Mouse (Mus musculus) MEL (cell line): ENCODE results near the gene Uba5. TPM values are rescaled to one million over a fixed set of nuclear protein-coding genes. Genes with fewer than 3 reads are reported as not detected.
A peak's percentile ranks its signal among the peaks of the same experiment; 100 is the strongest.

Source experiments
- DNase-seq: peaks from one replicate; pipeline ENCODE4 v3.0.0; 2011; ENCODE audit warnings: low read depth, low spot score
- H3K27ac ChIP-seq: 2 replicates; pipeline ENCODE4 v1.5.1; 2012; ENCODE audit warnings: low read depth, mild to moderate bottlenecking, control low read depth, low read length, moderate library complexity; ENCODE audit not compliant: control insufficient read depth
- H3K27me3 ChIP-seq, 2 experiments: fragments of 150-350 bp in 1 of 2; sonication (generic) in 1 of 2; 2 replicates each; pipeline ENCODE4 v1.6.1; 2012; ENCODE audit warnings: low read length in 2 of 2, mild to moderate bottlenecking in 2 of 2, improper control_type of control experiment in 1 of 2, moderate library complexity in 1 of 2; ENCODE audit not compliant: insufficient read depth in 2 of 2, control insufficient read depth in 1 of 2
- H3K36me3 ChIP-seq, 2 experiments: 2 replicates each; pipeline ENCODE4 v1.6.1; 2012 to 2014; ENCODE audit warnings: low read length in 2 of 2, improper control_type of control experiment in 1 of 2, inconsistent platforms in 1 of 2, mild to moderate bottlenecking in 1 of 2; ENCODE audit not compliant: insufficient read depth in 2 of 2, control insufficient read depth in 1 of 2
- H3K4me1 ChIP-seq, 2 experiments: fragments of 150-350 bp in 1 of 2; sonication (generic) in 1 of 2; 2 replicates each; pipeline ENCODE4 v1.6.1; 2012; ENCODE audit warnings: low read length in 2 of 2, improper control_type of control experiment in 1 of 2, mild to moderate bottlenecking in 1 of 2; ENCODE audit not compliant: insufficient read depth in 2 of 2, control insufficient read depth in 1 of 2
- H3K4me3 ChIP-seq, 2 experiments: fragments of 150-350 bp in 1 of 2; sonication (generic) in 1 of 2; 2 replicates each; pipeline ENCODE4 v1.5.1; 2012; ENCODE audit warnings: low read depth in 2 of 2, low read length in 2 of 2, mild to moderate bottlenecking in 2 of 2, moderate library complexity in 2 of 2, control low read depth in 1 of 2, improper control_type of control experiment in 1 of 2; ENCODE audit not compliant: control insufficient read depth in 1 of 2, insufficient read depth in 1 of 2
- H3K79me2 ChIP-seq: 2 replicates; pipeline ENCODE4 v1.6.1; 2012; ENCODE audit warnings: mild to moderate bottlenecking, low read length, moderate library complexity; ENCODE audit not compliant: control insufficient read depth, poor library complexity, insufficient read depth
- H3K9ac ChIP-seq: 2 replicates; pipeline ENCODE4 v1.6.1; 2012; ENCODE audit warnings: low read depth, mild to moderate bottlenecking, control low read depth, low read length, moderate library complexity; ENCODE audit not compliant: control insufficient read depth, poor library complexity, severe bottlenecking
- H3K9me3 ChIP-seq: fragments of 150-350 bp; sonication (generic); replicated peaks from 2 replicates; pipeline ENCODE4 v1.6.1; 2012; ENCODE audit warnings: mild to moderate bottlenecking, low read length, improper control_type of control experiment, moderate library complexity; ENCODE audit not compliant: insufficient read depth
- CHD2 ChIP-seq: IDR thresholded peaks from 2 replicates; pipeline ENCODE4 v1.6.1; 2011; ENCODE audit warnings: low read length, improper control_type of control experiment
- CTCF ChIP-seq, 3 experiments: IDR thresholded peaks in 2 of 3; conservative IDR thresholded peaks in 1 of 3; 2 replicates each; pipeline ENCODE4 v1.5.1; 2011 to 2012; ENCODE audit warnings: low read length in 3 of 3, low read depth in 2 of 3, mild to moderate bottlenecking in 2 of 3, improper control_type of control experiment in 1 of 3, inconsistent platforms in 1 of 3, mixed read lengths in 1 of 3, moderate library complexity in 1 of 3; ENCODE audit not compliant: control insufficient read depth in 1 of 3, insufficient read depth in 1 of 3, poor library complexity in 1 of 3, severe bottlenecking in 1 of 3
- E2F4 ChIP-seq: IDR thresholded peaks from 2 replicates; pipeline ENCODE4 v1.6.1; 2011; ENCODE audit warnings: low read depth, low read length, improper control_type of control experiment, borderline replicate concordance
- EP300 ChIP-seq, 2 experiments: IDR thresholded peaks; 2 replicates each; pipeline ENCODE4 v1.6.1; 2011; ENCODE audit warnings: improper control_type of control experiment in 2 of 2, low read length in 2 of 2, low read depth in 1 of 2, mild to moderate bottlenecking in 1 of 2
- ETS1 ChIP-seq: IDR thresholded peaks from 2 replicates; pipeline ENCODE4 v1.6.1; 2012; ENCODE audit warnings: low read depth, mild to moderate bottlenecking, inconsistent platforms, low read length, improper control_type of control experiment, moderate library complexity
- GATA1 ChIP-seq: IDR thresholded peaks from 2 replicates; pipeline ENCODE4 v1.6.1; 2011; ENCODE audit warnings: low read depth, low read length, improper control_type of control experiment
- JUND ChIP-seq: IDR thresholded peaks from 2 replicates; pipeline ENCODE4 v1.6.1; 2011; ENCODE audit warnings: low read depth, mild to moderate bottlenecking, improper control_type of control experiment, low read length
- MEF2A ChIP-seq: IDR thresholded peaks from 2 replicates; pipeline ENCODE4 v1.6.1; 2014; ENCODE audit warnings: low read depth, mild to moderate bottlenecking, inconsistent platforms, low read length, improper control_type of control experiment; ENCODE audit not compliant: poor library complexity, insufficient replicate concordance, severe bottlenecking; ENCODE audit errors: extremely low read depth
- MYC ChIP-seq: IDR thresholded peaks from 2 replicates; pipeline ENCODE4 v1.6.1; 2011; ENCODE audit warnings: low read depth, mild to moderate bottlenecking, low read length, improper control_type of control experiment, moderate library complexity
- NELFE ChIP-seq: IDR thresholded peaks from 2 replicates; pipeline ENCODE4 v1.6.1; 2011; ENCODE audit warnings: low read depth, low read length, improper control_type of control experiment
- NRF1 ChIP-seq: IDR thresholded peaks from 2 replicates; pipeline ENCODE4 v1.6.1; 2014; ENCODE audit warnings: low read depth, mild to moderate bottlenecking, inconsistent platforms, low read length, improper control_type of control experiment, moderate library complexity; ENCODE audit not compliant: poor library complexity, insufficient read depth, severe bottlenecking
- RAD21 ChIP-seq: IDR thresholded peaks from 2 replicates; pipeline ENCODE4 v1.6.1; 2011; ENCODE audit warnings: mild to moderate bottlenecking, low read depth, low read length, improper control_type of control experiment
- RCOR1 ChIP-seq: IDR thresholded peaks from 2 replicates; pipeline ENCODE4 v1.6.1; 2012; ENCODE audit warnings: low read depth, mild to moderate bottlenecking, inconsistent platforms, low read length, improper control_type of control experiment
- SMC3 ChIP-seq: IDR thresholded peaks from 2 replicates; pipeline ENCODE4 v1.6.1; 2011; ENCODE audit warnings: low read depth, low read length, improper control_type of control experiment
- TBP ChIP-seq: IDR thresholded peaks from 2 replicates; pipeline ENCODE4 v1.8.0; 2011; ENCODE audit warnings: low read depth, low read length, improper control_type of control experiment
- USF1 ChIP-seq: IDR thresholded peaks from 2 replicates; pipeline ENCODE4 v1.6.1; 2014; ENCODE audit warnings: low read depth, mild to moderate bottlenecking, inconsistent platforms, low read length, improper control_type of control experiment, moderate library complexity
- USF2 ChIP-seq, 2 experiments: IDR thresholded peaks; 2 replicates each; pipeline ENCODE4 v1.6.1; 2011 to 2012; ENCODE audit warnings: improper control_type of control experiment in 2 of 2, low read length in 2 of 2, borderline replicate concordance in 1 of 2, inconsistent platforms in 1 of 2, low read depth in 1 of 2, mild to moderate bottlenecking in 1 of 2; ENCODE audit not compliant: insufficient read depth in 1 of 2
- ZC3H11A ChIP-seq: IDR thresholded peaks from 2 replicates; pipeline ENCODE4 v1.6.1; 2012; ENCODE audit warnings: low read depth, mild to moderate bottlenecking, inconsistent platforms, low read length, improper control_type of control experiment
- ZKSCAN1 ChIP-seq: IDR thresholded peaks from 2 replicates; pipeline ENCODE4 v1.6.1; 2012; ENCODE audit warnings: low read depth, mild to moderate bottlenecking, inconsistent platforms, low read length, improper control_type of control experiment, moderate library complexity
- ZMIZ1 ChIP-seq: IDR thresholded peaks from 2 replicates; pipeline ENCODE4 v1.6.1; 2012; ENCODE audit warnings: low read depth, mild to moderate bottlenecking, inconsistent platforms, low read length, improper control_type of control experiment, moderate library complexity
- ZNF384 ChIP-seq: IDR thresholded peaks from 2 replicates; pipeline ENCODE4 v1.6.1; 2012; ENCODE audit warnings: low read depth, mild to moderate bottlenecking, inconsistent platforms, low read length, improper control_type of control experiment
- polyA plus RNA-seq, 2 experiments: library from polyadenylated mRNA; stranded (reverse) in 1 of 2; unstranded in 1 of 2; fragments of >175 nt in 1 of 2; fragments of >200 nt in 1 of 2; gene quantifications; 2 replicates each; pipeline versions ENCODE4 v1.2.1 to v1.2.4; 2012; ENCODE audit warnings: low replicate concordance in 2 of 2, low read depth in 1 of 2; ENCODE audit not compliant: insufficient read length in 2 of 2, insufficient read depth in 1 of 2, missing spikeins in 1 of 2
- total RNA-seq: library from RNA; depleted of rRNA; stranded (reverse); fragments of 300-350 nt; gene quantifications from 2 replicates; pipeline ENCODE4 v1.2.3, GENCODE M21; 2012

Uba5 gene
- total and polyA plus RNA-seq, 3 experiments: 30.8 to 35.5 TPM; not detected in 1

DNA sequence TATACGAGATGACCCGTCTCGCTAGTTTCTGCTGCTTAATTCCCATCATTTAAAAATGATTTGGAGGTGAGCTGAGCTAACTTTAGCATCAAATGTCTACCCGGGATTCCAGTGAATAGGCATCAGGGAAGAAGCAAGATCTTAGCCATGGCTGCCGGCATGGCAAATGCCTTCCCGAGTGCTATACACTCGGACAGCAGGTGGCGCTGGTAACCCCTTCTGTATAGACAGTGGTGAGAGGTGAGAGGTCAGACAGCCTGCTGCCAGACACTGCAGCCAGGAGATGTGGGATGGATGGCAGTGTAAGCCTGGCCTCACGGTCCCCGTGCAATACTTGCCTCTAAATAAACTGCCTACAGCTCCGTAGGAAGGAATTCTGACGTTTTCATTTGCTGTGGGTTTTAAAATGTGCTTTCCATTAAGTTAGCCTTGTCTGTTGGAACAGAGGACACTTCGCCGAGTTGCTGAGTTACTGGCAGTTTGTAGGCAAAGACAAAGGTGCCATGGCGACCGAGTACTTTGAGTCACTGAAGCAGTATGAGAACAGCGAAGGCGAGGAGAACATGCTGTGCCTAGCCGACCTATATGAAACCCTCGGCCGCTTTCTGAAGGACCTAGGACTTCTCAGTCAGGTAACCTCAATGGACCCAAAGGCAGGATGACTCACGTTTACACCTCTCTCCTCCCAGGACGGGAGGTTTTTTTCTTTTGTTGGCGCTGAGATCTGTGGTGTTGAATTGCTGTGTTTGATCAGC, 27.5 kb downstream of the Uba5 start:
- TF ChIP-seq USF1 (no peak), E2F4 (no peak), SMC3 (peak; percentile 84), ZC3H11A (peak; percentile 32), CTCF (IDR thresholded peaks at IDR 0.05 in 2 of 3, conservative IDR thresholded peaks at IDR 0.05 in 1 of 3; ENCODE audit: control insufficient read depth in 1 of 3, insufficient read depth in 1 of 3, low read depth in 2 of 3, low read length in 3 of 3, poor library complexity in 1 of 3, severe bottlenecking in 1 of 3) (peak; percentile 85 to 87 (median 87)), RAD21 (peak; percentile 49)
- Histone ChIP-seq H3K27ac (no peak overlapping the region), H3K4me1 (no peaks in the 10 kb centered on the region), H3K79me2 (no peaks in the 10 kb centered on the region), H3K9ac (no peak overlapping the region), H3K9me3 (no peaks in the 10 kb centered on the region), H3K36me3 (no peaks in the 10 kb centered on the region), H3K27me3 (no peaks in the 10 kb centered on the region), H3K4me3 (no peak overlapping the region)
- DNase-seq: peak; percentile 73

DNA sequence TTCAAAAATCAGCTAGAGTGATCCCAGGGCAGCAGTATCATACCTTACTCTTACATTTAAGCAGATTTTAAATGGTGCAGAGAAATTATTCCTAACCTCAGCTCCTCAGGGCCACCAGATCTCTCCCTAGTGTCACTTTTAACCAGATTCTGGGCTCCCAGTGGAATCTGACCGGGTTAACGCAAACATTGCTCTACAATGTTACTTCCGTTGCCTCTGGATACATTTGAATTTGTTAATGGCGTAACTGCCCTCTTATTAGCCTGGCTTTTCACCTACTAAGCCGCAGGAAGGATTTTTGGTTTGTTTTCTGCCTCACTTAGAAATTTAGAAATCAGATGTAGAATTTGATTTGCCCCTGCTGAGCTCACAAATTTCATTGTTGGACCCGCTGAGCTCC, 28.2 kb downstream of the Uba5 start:
- DNase-seq: no peak
- Histone ChIP-seq H3K4me3 (no peak overlapping the region), H3K9ac (no peak overlapping the region), H3K27me3 (no peaks in the 10 kb centered on the region), H3K27ac (no peak overlapping the region), H3K36me3 (no peaks in the 10 kb centered on the region), H3K79me2 (no peaks in the 10 kb centered on the region), H3K4me1 (no peaks in the 10 kb centered on the region), H3K9me3 (no peaks in the 10 kb centered on the region)
- no peak for TF ChIP-seq RCOR1
- TF ChIP-seq CHD2: no peak
- TF ChIP-seq NELFE: no peak
- TF ChIP-seq ETS1: no peak
- TF ChIP-seq MYC: no peak
- no peak for TF ChIP-seq ZKSCAN1
- TF ChIP-seq TBP: no peak
- no peak for TF ChIP-seq EP300 (IDR thresholded peaks at IDR 0.05; ENCODE audit: low read depth in 1 of 2, low read length in 2 of 2)
- no peak for TF ChIP-seq NRF1
- no peak for TF ChIP-seq GATA1
- no peak for TF ChIP-seq USF2 (IDR thresholded peaks at IDR 0.05; ENCODE audit: borderline replicate concordance in 1 of 2, insufficient read depth in 1 of 2, low read depth in 1 of 2, low read length in 2 of 2)
- no peak for TF ChIP-seq ZNF384
- TF ChIP-seq ZMIZ1: no peak
- no peak for TF ChIP-seq JUND
- no peak for TF ChIP-seq MEF2A
